Mouse (Mus musculus): Measurements from ENCODE around the gene Metap1d.

GRCm38 (mm10) chr2:71524763-71525162 lies 71.7 kb downstream of the Metap1d start:
- TF ChIP-seq CTCF (IDR thresholded peaks at IDR 0.05; ENCODE audit: insufficient read depth, low read depth, low read length): no peak
- TF ChIP-seq POLR2A (IDR thresholded peaks at IDR 0.05; ENCODE audit: insufficient read depth, low read depth, low read length): no peak

All from olfactory bulb, adult 2 months (tissue).